Mouse (Mus musculus) MEL (cell line): ENCODE results near the gene Nelfe. TPM values are rescaled to one million over a fixed set of nuclear protein-coding genes. Genes with fewer than 3 reads are reported as not detected.

Experiments
- DNase-seq: peaks from one replicate; pipeline ENCODE4 v3.0.0; 2011; ENCODE audit warnings: low read depth, low spot score
- H3K27ac ChIP-seq: 2 replicates; pipeline ENCODE4 v1.5.1; 2012; ENCODE audit warnings: low read depth, mild to moderate bottlenecking, control low read depth, low read length, moderate library complexity; ENCODE audit not compliant: control insufficient read depth
- H3K27me3 ChIP-seq, 2 experiments: fragments of 150-350 bp in 1 of 2; sonication (generic) in 1 of 2; 2 replicates each; pipeline ENCODE4 v1.6.1; 2012; ENCODE audit warnings: low read length in 2 of 2, mild to moderate bottlenecking in 2 of 2, improper control_type of control experiment in 1 of 2, moderate library complexity in 1 of 2; ENCODE audit not compliant: insufficient read depth in 2 of 2, control insufficient read depth in 1 of 2
- H3K36me3 ChIP-seq, 2 experiments: 2 replicates each; pipeline ENCODE4 v1.6.1; 2012 to 2014; ENCODE audit warnings: low read length in 2 of 2, improper control_type of control experiment in 1 of 2, inconsistent platforms in 1 of 2, mild to moderate bottlenecking in 1 of 2; ENCODE audit not compliant: insufficient read depth in 2 of 2, control insufficient read depth in 1 of 2
- H3K4me1 ChIP-seq, 2 experiments: fragments of 150-350 bp in 1 of 2; sonication (generic) in 1 of 2; 2 replicates each; pipeline ENCODE4 v1.6.1; 2012; ENCODE audit warnings: low read length in 2 of 2, improper control_type of control experiment in 1 of 2, mild to moderate bottlenecking in 1 of 2; ENCODE audit not compliant: insufficient read depth in 2 of 2, control insufficient read depth in 1 of 2
- H3K4me3 ChIP-seq, 2 experiments: fragments of 150-350 bp in 1 of 2; sonication (generic) in 1 of 2; 2 replicates each; pipeline ENCODE4 v1.5.1; 2012; ENCODE audit warnings: low read depth in 2 of 2, low read length in 2 of 2, mild to moderate bottlenecking in 2 of 2, moderate library complexity in 2 of 2, control low read depth in 1 of 2, improper control_type of control experiment in 1 of 2; ENCODE audit not compliant: control insufficient read depth in 1 of 2, insufficient read depth in 1 of 2
- H3K79me2 ChIP-seq: 2 replicates; pipeline ENCODE4 v1.6.1; 2012; ENCODE audit warnings: mild to moderate bottlenecking, low read length, moderate library complexity; ENCODE audit not compliant: control insufficient read depth, poor library complexity, insufficient read depth
- H3K9ac ChIP-seq: 2 replicates; pipeline ENCODE4 v1.6.1; 2012; ENCODE audit warnings: low read depth, mild to moderate bottlenecking, control low read depth, low read length, moderate library complexity; ENCODE audit not compliant: control insufficient read depth, poor library complexity, severe bottlenecking
- H3K9me3 ChIP-seq: fragments of 150-350 bp; sonication (generic); replicated peaks from 2 replicates; pipeline ENCODE4 v1.6.1; 2012; ENCODE audit warnings: mild to moderate bottlenecking, low read length, improper control_type of control experiment, moderate library complexity; ENCODE audit not compliant: insufficient read depth
- CHD1 ChIP-seq: IDR thresholded peaks from 2 replicates; pipeline ENCODE4 v1.6.1; 2012; ENCODE audit warnings: low read depth, mild to moderate bottlenecking, inconsistent platforms, low read length, improper control_type of control experiment
- CTCF ChIP-seq, 3 experiments: IDR thresholded peaks in 2 of 3; conservative IDR thresholded peaks in 1 of 3; 2 replicates each; pipeline ENCODE4 v1.5.1; 2011 to 2012; ENCODE audit warnings: low read length in 3 of 3, low read depth in 2 of 3, mild to moderate bottlenecking in 2 of 3, improper control_type of control experiment in 1 of 3, inconsistent platforms in 1 of 3, mixed read lengths in 1 of 3, moderate library complexity in 1 of 3; ENCODE audit not compliant: control insufficient read depth in 1 of 3, insufficient read depth in 1 of 3, poor library complexity in 1 of 3, severe bottlenecking in 1 of 3
- E2F4 ChIP-seq: IDR thresholded peaks from 2 replicates; pipeline ENCODE4 v1.6.1; 2011; ENCODE audit warnings: low read depth, low read length, improper control_type of control experiment, borderline replicate concordance
- ELF1 ChIP-seq: IDR thresholded peaks from 2 replicates; pipeline ENCODE4 v1.6.1; 2014; ENCODE audit warnings: low read depth, mild to moderate bottlenecking, inconsistent platforms, low read length, improper control_type of control experiment, moderate library complexity
- HCFC1 ChIP-seq: IDR thresholded peaks from 2 replicates; pipeline ENCODE4 v1.6.1; 2012; ENCODE audit warnings: low read depth, mild to moderate bottlenecking, inconsistent platforms, low read length, improper control_type of control experiment, moderate library complexity
- KAT2A ChIP-seq: conservative IDR thresholded peaks from 2 replicates; pipeline ENCODE4 v1.6.1; 2012; ENCODE audit warnings: low read depth, low read length, improper control_type of control experiment, inconsistent platforms
- MAX ChIP-seq: IDR thresholded peaks from 2 replicates; pipeline ENCODE4 v1.6.1; 2011; ENCODE audit warnings: low read length, improper control_type of control experiment
- MXI1 ChIP-seq: IDR thresholded peaks from 2 replicates; pipeline ENCODE4 v1.6.1; 2011; ENCODE audit warnings: mild to moderate bottlenecking, low read depth, low read length, improper control_type of control experiment
- MYC ChIP-seq: IDR thresholded peaks from 2 replicates; pipeline ENCODE4 v1.6.1; 2011; ENCODE audit warnings: low read depth, mild to moderate bottlenecking, low read length, improper control_type of control experiment, moderate library complexity
- RAD21 ChIP-seq: IDR thresholded peaks from 2 replicates; pipeline ENCODE4 v1.6.1; 2011; ENCODE audit warnings: mild to moderate bottlenecking, low read depth, low read length, improper control_type of control experiment
- SMC3 ChIP-seq: IDR thresholded peaks from 2 replicates; pipeline ENCODE4 v1.6.1; 2011; ENCODE audit warnings: low read depth, low read length, improper control_type of control experiment
- TAL1 ChIP-seq: IDR thresholded peaks from 2 replicates; pipeline ENCODE4 v1.6.1; 2012; ENCODE audit warnings: mild to moderate bottlenecking, inconsistent platforms, low read length, moderate library complexity, mixed read lengths
- UBTF ChIP-seq: IDR thresholded peaks from 2 replicates; pipeline ENCODE4 v1.6.1; 2012; ENCODE audit warnings: low read depth, mild to moderate bottlenecking, inconsistent platforms, low read length, improper control_type of control experiment, moderate library complexity, borderline replicate concordance; ENCODE audit not compliant: insufficient read depth
- ZMIZ1 ChIP-seq: IDR thresholded peaks from 2 replicates; pipeline ENCODE4 v1.6.1; 2012; ENCODE audit warnings: low read depth, mild to moderate bottlenecking, inconsistent platforms, low read length, improper control_type of control experiment, moderate library complexity
- polyA plus RNA-seq, 2 experiments: library from polyadenylated mRNA; stranded (reverse) in 1 of 2; unstranded in 1 of 2; fragments of >175 nt in 1 of 2; fragments of >200 nt in 1 of 2; gene quantifications; 2 replicates each; pipeline versions ENCODE4 v1.2.1 to v1.2.4; 2012; ENCODE audit warnings: low replicate concordance in 2 of 2, low read depth in 1 of 2; ENCODE audit not compliant: insufficient read length in 2 of 2, insufficient read depth in 1 of 2, missing spikeins in 1 of 2
- total RNA-seq: library from RNA; depleted of rRNA; stranded (reverse); fragments of 300-350 nt; gene quantifications from 2 replicates; pipeline ENCODE4 v1.2.3, GENCODE M21; 2012

Gene Nelfe
- total and polyA plus RNA-seq, 3 experiments = 67.6 to 192 TPM; not detected in 1

GRCm38 (mm10) chr17:34887942-34888341 lies 37.8 kb downstream of the Nelfe start:
- Histone ChIP-seq H3K4me3 (no peak overlapping the region), H3K9me3 (no peaks in the 10 kb centered on the region), H3K36me3 (no peaks in the 10 kb centered on the region), H3K4me1 (no peaks in the 10 kb centered on the region), H3K27me3 (no peaks in the 10 kb centered on the region), H3K27ac (no peak overlapping the region), H3K9ac (no peak overlapping the region), H3K79me2 (no peaks in the 10 kb centered on the region)
- no peak for TF ChIP-seq MAX
- TF ChIP-seq MYC = no peak
- TF ChIP-seq ELF1 = no peak
- no peak for TF ChIP-seq E2F4
- TF ChIP-seq KAT2A = no peak
- no peak for TF ChIP-seq HCFC1
- TF ChIP-seq CTCF (IDR thresholded peaks at IDR 0.05 in 2 of 3, conservative IDR thresholded peaks at IDR 0.05 in 1 of 3; ENCODE audit: control insufficient read depth in 1 of 3, insufficient read depth in 1 of 3, low read depth in 2 of 3, low read length in 3 of 3, poor library complexity in 1 of 3, severe bottlenecking in 1 of 3) = no peak
- no peak for DNase-seq

DNA sequence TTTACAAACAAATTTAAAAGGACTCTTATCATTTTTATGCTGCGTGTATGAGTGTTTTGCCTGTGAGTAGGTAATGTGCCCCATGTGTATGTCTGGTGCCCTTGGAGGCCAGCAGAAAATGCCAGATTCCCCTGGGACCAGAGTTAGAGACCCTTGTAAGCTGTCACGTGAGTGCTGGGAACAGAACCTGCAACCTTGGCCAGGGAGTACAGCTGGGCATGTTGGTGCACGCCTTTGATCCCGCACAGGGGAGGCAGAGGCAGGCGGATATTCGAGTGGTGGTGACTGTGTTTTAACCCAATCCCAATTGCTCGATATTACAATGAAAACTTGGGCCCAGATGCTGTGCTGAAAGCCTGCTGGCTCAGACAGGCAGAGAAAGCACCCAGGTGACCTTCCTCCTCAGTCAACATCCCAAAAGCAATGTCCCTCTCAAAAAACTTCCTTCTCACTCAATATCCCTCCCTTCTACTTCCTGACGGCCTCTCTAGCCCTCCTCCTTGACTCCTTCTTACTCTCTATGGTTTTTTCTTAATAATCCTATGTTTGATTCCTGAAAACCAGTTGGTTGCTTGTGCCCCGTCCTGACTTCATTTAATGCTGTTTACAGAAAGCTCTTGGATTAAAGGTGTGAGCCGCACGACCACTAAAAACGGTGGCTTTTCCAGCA lies 40.0 kb downstream of the Nelfe start:
- Histone ChIP-seq H3K4me3 (no peak overlapping the region), H3K79me2 (peaks cover 8% of the 10 kb centered on the region), H3K4me1 (peaks cover 0 to 6% of the 10 kb centered on the region in 2 experiments; a peak in 2 of 4 replicates), H3K9me3 (no peaks in the 10 kb centered on the region), H3K27me3 (no peaks in the 10 kb centered on the region), H3K9ac (no peak overlapping the region), H3K36me3 (peaks cover 0 to 2% of the 10 kb centered on the region in 2 experiments; a peak in 1 of 4 replicates), H3K27ac (no peak overlapping the region)
- DNase-seq = no peak
- TF ChIP-seq CHD1 = no peak
- TF ChIP-seq MXI1 = no peak
- no peak for TF ChIP-seq ELF1
- no peak for TF ChIP-seq ZMIZ1

DNA sequence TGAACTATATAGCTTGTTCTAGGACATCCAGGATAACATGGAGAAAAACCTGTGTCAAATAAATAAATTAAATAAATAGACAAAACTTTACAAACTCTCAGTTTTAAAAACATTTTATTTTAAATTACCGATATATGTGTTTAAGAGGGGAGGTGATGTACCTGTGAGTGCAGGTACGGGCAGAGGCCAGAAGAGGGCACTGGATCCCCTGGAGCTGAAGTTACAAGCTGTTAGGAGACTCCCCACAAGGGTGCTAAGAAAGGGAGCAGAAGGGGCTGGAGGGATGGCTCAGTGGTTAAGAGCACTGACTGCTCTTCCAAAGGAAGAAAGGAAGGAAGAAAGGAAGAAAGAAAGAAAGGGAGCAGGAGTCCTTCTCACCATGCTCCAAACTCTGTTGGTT lies 41.2 kb downstream of the Nelfe start:
- peaks cover 0 to 9% of the 10 kb centered on the region in 2 experiments; a peak in 2 of 4 replicates for H3K4me1 ChIP-seq
- H3K27ac ChIP-seq = no peak overlapping the region
- DNase-seq = peak; percentile 53

More for the DNA sequence above, 41.2 kb downstream of the Nelfe start:
- Histone ChIP-seq H3K9me3 (no peaks in the 10 kb centered on the region), H3K36me3 (peaks cover 0 to 5% of the 10 kb centered on the region in 2 experiments; a peak in 2 of 4 replicates), H3K9ac (no peak overlapping the region), H3K79me2 (peaks cover 8% of the 10 kb centered on the region), H3K4me3 (no peak overlapping the region), H3K27me3 (no peaks in the 10 kb centered on the region)
- TF ChIP-seq RAD21 = peak; percentile 32
- TF ChIP-seq CTCF (IDR thresholded peaks at IDR 0.05 in 2 of 3, conservative IDR thresholded peaks at IDR 0.05 in 1 of 3; ENCODE audit: control insufficient read depth in 1 of 3, insufficient read depth in 1 of 3, low read depth in 2 of 3, low read length in 3 of 3, poor library complexity in 1 of 3, severe bottlenecking in 1 of 3) = peak; percentile 36 to 58 (median 42)
- peak; percentile 27; the same call in 1 of the 2 replicates for TF ChIP-seq SMC3
- no peak for TF ChIP-seq TAL1
- TF ChIP-seq UBTF = no peak
